Mouse (Mus musculus): ENCODE results near the gene Bcan. TPM values are rescaled to one million over a fixed set of nuclear protein-coding genes. Genes with fewer than 3 reads are reported as not detected.

The Bcan gene
- total RNA-seq, 2 experiments from 2014 or later, result 421 to 446 TPM

- no peak for DNase-seq (ENCODE audit: low spot score in 2 of 2)
Measured at GRCm38 (mm10) chr3:87947056-87947810, 52.8 kb downstream of the Bcan start.

- DNase-seq (ENCODE audit: low spot score in 2 of 2), result no peak
Measured at GRCm38 (mm10) chr3:87946541-87946860, 53.5 kb downstream of the Bcan start.

GRCm38 (mm10) chr3:87945781-87946540 is 54.1 kb downstream of the Bcan start:
- DNase-seq (ENCODE audit: low spot score in 2 of 2), result no peak

GRCm38 (mm10) chr3:87944838-87945600 is 55.0 kb downstream of the Bcan start:
- DNase-seq (ENCODE audit: low spot score in 2 of 2), result no peak

GRCm38 (mm10) chr3:87943586-87943985 is 56.4 kb downstream of the Bcan start:
- no peak for DNase-seq (ENCODE audit: low spot score in 2 of 2)

- no peak for DNase-seq (ENCODE audit: low spot score in 2 of 2)
Measured at GRCm38 (mm10) chr3:87942471-87942870, 57.6 kb downstream of the Bcan start.

GRCm38 (mm10) chr3:87940611-87941010 is 59.4 kb downstream of the Bcan start:
- no peak for DNase-seq (ENCODE audit: low spot score in 2 of 2)

Other genes starting within 250 kb of the Bcan start
- gene Ntrk1, start 205.1 kb downstream of the Bcan start, total RNA-seq (2021), result under 1 TPM; 0.29 to 0.41 TPM
- under 1 TPM; 0.12 to 0.35 TPM for gene Insrr, start 203.3 kb downstream of the Bcan start, total RNA-seq (2021)
- gene Pear1, start 175.9 kb downstream of the Bcan start, total RNA-seq (2021), result 1 to 10 TPM; 7.4 to 8.2 TPM
- not detected for gene Sh2d2a, start 153.5 kb downstream of the Bcan start, total RNA-seq (2021)
- 10 to 100 TPM; 64.0 to 64.1 TPM for gene Prcc, start 114.6 kb downstream of the Bcan start, total RNA-seq (2021)
- 100 to 1,000 TPM; 119 to 122 TPM for gene Hdgf, start 93.9 kb downstream of the Bcan start, total RNA-seq (2021)
- 10 to 100 TPM; 50.3 to 55.4 TPM for gene Mrpl24, start 80.7 kb downstream of the Bcan start, total RNA-seq (2021)
- gene Isg20l2, start 69.9 kb downstream of the Bcan start, total RNA-seq (2021), result 10 to 100 TPM; 15.0 to 16.4 TPM
- gene Rrnad1, start 69.5 kb downstream of the Bcan start, total RNA-seq (2021), result 10 to 100 TPM; 19.0 to 22.8 TPM
- gene Crabp2, start 51.6 kb downstream of the Bcan start, total RNA-seq (2021), result 1 to 10 TPM; 2.0 to 2.2 TPM
- 10 to 100 TPM in 1 of 2 experiments, 1 to 10 TPM in 1; 9.0 to 11.0 TPM for gene Nes, start 29.2 kb downstream of the Bcan start, total RNA-seq (2021)
- gene Hapln2, start 27.4 kb upstream of the Bcan start, total RNA-seq (2021), result 1 to 10 TPM; 1.8 to 1.9 TPM
- 10 to 100 TPM; 13.5 to 16.5 TPM for gene Gpatch4, start 42.9 kb upstream of the Bcan start, total RNA-seq (2021)
- gene Naxe, start 58.3 kb upstream of the Bcan start, total RNA-seq (2021), result 10 to 100 TPM; 70.6 to 71.5 TPM
- gene Ttc24, start 78.1 kb upstream of the Bcan start, total RNA-seq (2021), result not detected
- gene Iqgap3, start 81.7 kb upstream of the Bcan start, total RNA-seq (2021), result 1 to 10 TPM in 1 of 2 experiments, under 1 TPM in 1; 0.91 to 1.2 TPM
- 100 to 1,000 TPM; 146 to 156 TPM for gene Mef2d, start 142.1 kb upstream of the Bcan start, total RNA-seq (2021)